Mouse (Mus musculus) neural tube, embryonic 13.5 days (tissue): ENCODE data around the gene A930002H24Rik. TPM values are rescaled to one million over a fixed set of nuclear protein-coding genes. Genes with fewer than 3 reads are reported as not detected.

Experiments
- ATAC-seq: fragments of 200-750 bp; cut with Nextera tagmentation; 2 replicates; pipeline ENCODE4 v1.8.0; 2017; ENCODE audit warnings: low read depth, mild to moderate bottlenecking, moderate TSS enrichment, moderate library complexity
- H3K27ac ChIP-seq: fragments of 300-500 bp; sonication (generic); replicated peaks from 2 replicates; pipeline ENCODE4 v1.5.1; 2015; ENCODE audit warnings: moderate library complexity, mild to moderate bottlenecking, inconsistent platforms
- H3K27me3 ChIP-seq: fragments of 300-500 bp; sonication (generic); 2 replicates; pipeline ENCODE4 v1.6.1; 2015; ENCODE audit warnings: mild to moderate bottlenecking, inconsistent platforms
- H3K36me3 ChIP-seq: fragments of 300-500 bp; sonication (generic); 2 replicates; pipeline ENCODE4 v1.6.1; 2015; ENCODE audit warnings: mild to moderate bottlenecking, inconsistent platforms
- H3K4me1 ChIP-seq: fragments of 300-500 bp; sonication (generic); replicated peaks from 2 replicates; pipeline ENCODE4 v1.6.1; 2015; ENCODE audit warnings: inconsistent platforms
- H3K4me2 ChIP-seq: fragments of 300-500 bp; sonication (generic); 2 replicates; pipeline ENCODE4 v1.6.1; 2015; ENCODE audit warnings: inconsistent platforms, mild to moderate bottlenecking, moderate library complexity
- H3K4me3 ChIP-seq: fragments of 300-500 bp; sonication (generic); 2 replicates; pipeline ENCODE4 v1.5.1; 2015; ENCODE audit warnings: mild to moderate bottlenecking, inconsistent platforms
- H3K9ac ChIP-seq: fragments of 300-500 bp; sonication (generic); 2 replicates; pipeline ENCODE4 v1.6.1; 2015; ENCODE audit warnings: moderate library complexity, mild to moderate bottlenecking, inconsistent platforms
- H3K9me3 ChIP-seq: fragments of 300-500 bp; sonication (generic); 2 replicates; pipeline ENCODE4 v1.6.1; 2016; ENCODE audit warnings: inconsistent platforms
- WGBS: fragments of 180-500 bp; shearing (Covaris S2); methylation state at CpG from one replicate; pipeline ENCODE4 v1.1.7; 2015; 5-methylcytosine and 5-hydroxymethylcytosine counted together
- polyA plus RNA-seq: library from polyadenylated mRNA; unstranded; fragments of >200 nt; fragmentation: Nextera tagmentation; extraction: Ambion mirVana; gene quantifications from 2 replicates; pipeline ENCODE4 v1.2.1, GENCODE M21; 2015

The A930002H24Rik gene
- 3.0 and 4.7 TPM in 2 replicates for polyA plus RNA-seq

DNA sequence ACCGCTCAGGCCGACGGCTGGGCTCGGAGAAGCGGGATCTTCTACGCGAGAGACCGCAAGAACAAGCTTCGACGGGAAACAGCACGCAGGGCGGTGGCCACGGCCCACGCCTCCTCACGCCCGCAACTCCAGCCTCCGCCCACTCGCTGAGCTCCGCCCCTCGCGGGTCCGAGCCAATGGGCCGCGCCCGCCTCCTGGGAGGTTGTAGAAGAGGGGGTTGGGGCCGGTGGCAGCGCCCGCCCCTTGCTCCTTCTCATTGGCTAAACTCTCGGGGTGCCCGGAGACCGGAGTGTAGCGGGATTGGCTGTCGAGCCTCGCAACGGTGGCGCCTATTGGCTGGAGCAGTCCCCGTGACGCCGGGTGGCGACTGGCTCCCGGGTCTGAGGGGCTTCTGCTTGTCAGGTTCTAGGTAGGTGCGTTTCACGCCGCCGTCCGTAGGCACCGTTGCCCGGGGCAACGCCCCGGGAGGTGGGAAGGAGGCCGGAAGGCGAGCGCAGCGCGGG is at the start of gene A930002H24Rik:
Gene A930002H24Rik (minus strand): TSS at position 145 of the 503 bp plus-strand sequence.
- H3K4me1 ChIP-seq, result peaks cover 21% of the 10 kb centered on the region
- no peaks in the 10 kb centered on the region for H3K9me3 ChIP-seq
- peak; percentile 99 for ATAC-seq
- peak within 1 kb of the TSS; percentile 91 for H3K4me2 ChIP-seq
- H3K27ac ChIP-seq, result peak within 1 kb of the TSS; percentile 95
- WGBS, result under 1% methylated on average over 55 of the region's 55 CpGs
- no peaks in the 10 kb centered on the region for H3K27me3 ChIP-seq
- peak within 1 kb of the TSS; percentile 95 for H3K9ac ChIP-seq
- H3K36me3 ChIP-seq, result no peaks in the 10 kb centered on the region
- H3K4me3 ChIP-seq, result peak within 1 kb of the TSS; percentile 88

DNA sequence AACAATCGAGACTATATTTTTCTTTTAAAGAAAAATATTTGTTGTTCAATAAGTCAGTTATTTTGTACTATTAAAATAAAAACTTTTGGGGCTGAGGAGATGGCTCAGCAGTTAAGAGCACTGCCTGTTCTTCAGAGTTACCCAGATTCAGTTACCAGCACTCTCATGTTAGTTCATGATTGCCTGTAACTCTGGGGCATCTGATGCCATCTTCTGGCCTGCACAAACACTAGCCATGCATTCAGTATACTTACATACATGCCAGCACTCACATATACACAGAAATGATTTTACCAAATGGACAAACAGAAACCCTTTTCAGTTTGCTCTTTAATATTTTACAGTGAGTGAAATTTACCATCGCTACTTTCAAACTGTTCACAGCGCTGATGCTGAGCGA is 45.7 kb upstream of the A930002H24Rik start:
- Histone ChIP-seq H3K9me3 (0 out of 2 replicates have a peak, but pooled peaks cover 6% of the 10 kb centered on the region), H3K27me3 (no peaks in the 10 kb centered on the region), H3K4me1 (no peaks in the 10 kb centered on the region), H3K27ac (no peak overlapping the region), H3K4me3 (no peak overlapping the region), H3K36me3 (0 out of 2 replicates have a peak, but pooled peaks cover 3% of the 10 kb centered on the region), H3K4me2 (no peak overlapping the region), H3K9ac (no peak overlapping the region)
- no peak for ATAC-seq
- WGBS, result 94% methylated on average over 4 of the region's 4 CpGs

- no peak overlapping the region for H3K9ac ChIP-seq
- H3K27me3 ChIP-seq, result no peaks in the 10 kb centered on the region
- no peak overlapping the region for H3K4me3 ChIP-seq
- 92% methylated on average over 7 of the region's 7 CpGs for WGBS
- H3K9me3 ChIP-seq, result no peaks in the 10 kb centered on the region
- no peak for ATAC-seq
- no peak overlapping the region for H3K27ac ChIP-seq
- no peaks in the 10 kb centered on the region for H3K36me3 ChIP-seq
- no peak overlapping the region for H3K4me2 ChIP-seq
- H3K4me1 ChIP-seq, result 0 out of 2 replicates have a peak, but pooled peaks cover 4% of the 10 kb centered on the region
These were observed 33.5 kb upstream of the A930002H24Rik start for GRCm38 (mm10) chr17:63897050-63897449.

- Histone ChIP-seq H3K27ac (no peak overlapping the region), H3K4me3 (no peak overlapping the region), H3K9me3 (no peaks in the 10 kb centered on the region), H3K27me3 (no peaks in the 10 kb centered on the region), H3K4me1 (0 out of 2 replicates have a peak, but pooled peaks cover 4% of the 10 kb centered on the region), H3K36me3 (no peaks in the 10 kb centered on the region), H3K9ac (no peak overlapping the region), H3K4me2 (no peak overlapping the region)
- WGBS, result 75% methylated on average over 3 of the region's 3 CpGs
- ATAC-seq, result no peak
These were observed 32.2 kb upstream of the A930002H24Rik start for GRCm38 (mm10) chr17:63895829-63896228.

GRCm38 (mm10) chr17:63890611-63891010 is 27.0 kb upstream of the A930002H24Rik start:
- H3K4me2 ChIP-seq, result no peak overlapping the region
- no peak for ATAC-seq
- no peak overlapping the region for H3K4me3 ChIP-seq
- no peaks in the 10 kb centered on the region for H3K36me3 ChIP-seq
- H3K27ac ChIP-seq, result no peak overlapping the region
- H3K9me3 ChIP-seq, result no peaks in the 10 kb centered on the region
- H3K9ac ChIP-seq, result no peak overlapping the region
- H3K4me1 ChIP-seq, result 0 out of 2 replicates have a peak, but pooled peaks cover 7% of the 10 kb centered on the region
- H3K27me3 ChIP-seq, result no peaks in the 10 kb centered on the region

DNA sequence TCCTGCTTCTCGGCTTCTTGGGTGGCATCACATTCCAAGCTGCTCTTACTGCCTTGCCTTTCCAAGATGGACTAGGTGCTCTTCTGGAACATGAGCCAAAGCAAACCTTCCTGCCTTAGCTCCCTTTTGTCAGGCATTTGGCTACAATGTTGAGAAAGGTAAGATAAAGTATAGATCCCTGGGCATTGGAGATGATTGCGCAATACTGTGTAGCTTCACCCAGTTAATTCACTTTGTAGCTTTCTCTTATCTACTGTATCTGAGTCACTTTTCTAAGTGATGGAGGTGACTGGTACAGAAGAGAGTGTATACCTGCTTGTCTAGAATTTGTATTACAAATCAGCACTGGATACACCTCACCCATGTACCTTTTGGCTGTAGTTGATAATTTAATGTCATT is 23.4 kb upstream of the A930002H24Rik start:
- no peak overlapping the region for H3K27ac ChIP-seq
- H3K9ac ChIP-seq, result no peak overlapping the region
- no peak overlapping the region for H3K4me2 ChIP-seq
- ATAC-seq, result no peak
- 97% methylated on average over 2 of the region's 2 CpGs for WGBS
- no peak overlapping the region for H3K4me3 ChIP-seq
- H3K36me3 ChIP-seq, result no peaks in the 10 kb centered on the region
- no peaks in the 10 kb centered on the region for H3K9me3 ChIP-seq
- 0 out of 2 replicates have a peak, but pooled peaks cover 4% of the 10 kb centered on the region for H3K4me1 ChIP-seq
- no peaks in the 10 kb centered on the region for H3K27me3 ChIP-seq

DNA sequence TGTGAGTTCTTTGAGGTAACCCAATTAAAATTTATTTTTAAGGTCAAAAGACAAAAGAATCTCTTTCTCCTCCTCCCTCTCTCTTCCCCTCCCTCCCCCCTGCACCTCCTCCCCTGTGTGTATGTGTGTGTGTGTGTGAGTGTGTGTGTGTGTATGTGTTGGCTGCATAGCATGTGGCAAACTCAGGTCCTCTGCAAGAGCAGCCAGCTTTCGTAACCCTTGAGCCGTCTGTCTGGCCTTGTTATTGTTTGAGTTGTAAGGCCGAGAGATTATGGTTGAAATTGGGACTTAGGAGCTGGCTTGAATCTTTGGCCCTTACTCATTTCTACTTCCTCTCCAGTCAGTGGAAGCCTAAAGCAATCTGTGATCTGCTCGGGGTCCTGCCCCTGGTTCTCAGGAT is 16.4 kb upstream of the A930002H24Rik start:
- no peaks in the 10 kb centered on the region for H3K4me1 ChIP-seq
- 90% methylated on average over 4 of the region's 4 CpGs for WGBS
- H3K27ac ChIP-seq, result no peak overlapping the region
- no peak overlapping the region for H3K4me2 ChIP-seq
- H3K36me3 ChIP-seq, result no peaks in the 10 kb centered on the region
- no peak overlapping the region for H3K9ac ChIP-seq
- H3K9me3 ChIP-seq, result no peaks in the 10 kb centered on the region
- no peak for ATAC-seq
- H3K27me3 ChIP-seq, result no peaks in the 10 kb centered on the region
- H3K4me3 ChIP-seq, result no peak overlapping the region

DNA sequence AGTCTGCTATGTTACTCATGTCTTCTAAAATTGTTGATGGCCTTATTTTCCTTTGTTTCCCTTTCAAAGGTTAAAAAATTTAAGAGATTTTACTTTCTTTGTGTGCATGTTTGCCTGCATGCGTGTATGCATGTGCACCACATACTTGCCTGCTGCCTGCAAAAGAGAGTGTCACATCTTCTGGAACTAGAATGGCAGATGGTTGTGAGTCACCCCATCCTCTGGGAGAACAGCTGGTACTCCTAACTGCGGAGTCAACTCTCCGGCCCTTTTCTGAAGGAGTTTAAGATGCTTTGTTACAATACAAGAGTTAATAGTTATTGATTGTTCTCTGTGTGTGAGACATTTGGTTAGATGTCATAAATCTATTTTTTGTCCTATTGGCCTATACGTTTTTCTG is 15.3 kb upstream of the A930002H24Rik start:
- Histone ChIP-seq H3K9ac (no peak overlapping the region), H3K36me3 (no peaks in the 10 kb centered on the region), H3K9me3 (no peaks in the 10 kb centered on the region), H3K27me3 (no peaks in the 10 kb centered on the region), H3K4me3 (no peak overlapping the region), H3K4me1 (no peaks in the 10 kb centered on the region), H3K4me2 (no peak overlapping the region), H3K27ac (no peak overlapping the region)
- 66% methylated on average over 4 of the region's 4 CpGs for WGBS
- no peak for ATAC-seq

GRCm38 (mm10) chr17:63871773-63872172 is 8.2 kb upstream of the A930002H24Rik start:
- H3K27ac ChIP-seq, result no peak overlapping the region
- 95% methylated on average over 7 of the region's 7 CpGs for WGBS
- ATAC-seq, result no peak
- no peak overlapping the region for H3K9ac ChIP-seq
- H3K4me2 ChIP-seq, result no peak overlapping the region
- no peak overlapping the region for H3K4me3 ChIP-seq
- no peaks in the 10 kb centered on the region for H3K36me3 ChIP-seq
- no peaks in the 10 kb centered on the region for H3K4me1 ChIP-seq
- H3K9me3 ChIP-seq, result no peaks in the 10 kb centered on the region
- no peaks in the 10 kb centered on the region for H3K27me3 ChIP-seq

DNA sequence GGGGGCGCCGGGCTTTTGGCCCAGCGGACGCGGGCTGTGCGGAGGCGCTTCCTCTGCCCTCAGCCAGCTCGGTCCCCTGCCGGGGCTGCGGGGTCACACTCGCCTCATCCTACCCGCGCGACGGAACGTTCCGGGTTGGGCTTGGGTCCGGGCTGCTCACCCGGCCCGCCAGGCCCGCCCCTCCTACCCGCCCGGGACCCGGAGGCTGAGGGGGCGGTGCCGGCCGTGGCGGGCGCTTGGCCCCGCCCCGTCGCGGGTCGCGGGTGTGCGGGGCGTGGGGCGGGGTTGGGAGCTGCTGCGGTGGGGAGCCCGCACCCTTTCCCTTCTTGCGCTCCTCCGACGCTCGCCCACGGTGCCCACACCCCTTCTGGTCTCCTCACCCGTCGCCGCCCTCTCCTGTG is 580 bp upstream of the A930002H24Rik start:
- WGBS, result 2% methylated on average over 29 of the region's 48 CpGs
- peak overlapping the region; percentile 95 for H3K27ac ChIP-seq
- ATAC-seq, result peak; percentile 85

DNA sequence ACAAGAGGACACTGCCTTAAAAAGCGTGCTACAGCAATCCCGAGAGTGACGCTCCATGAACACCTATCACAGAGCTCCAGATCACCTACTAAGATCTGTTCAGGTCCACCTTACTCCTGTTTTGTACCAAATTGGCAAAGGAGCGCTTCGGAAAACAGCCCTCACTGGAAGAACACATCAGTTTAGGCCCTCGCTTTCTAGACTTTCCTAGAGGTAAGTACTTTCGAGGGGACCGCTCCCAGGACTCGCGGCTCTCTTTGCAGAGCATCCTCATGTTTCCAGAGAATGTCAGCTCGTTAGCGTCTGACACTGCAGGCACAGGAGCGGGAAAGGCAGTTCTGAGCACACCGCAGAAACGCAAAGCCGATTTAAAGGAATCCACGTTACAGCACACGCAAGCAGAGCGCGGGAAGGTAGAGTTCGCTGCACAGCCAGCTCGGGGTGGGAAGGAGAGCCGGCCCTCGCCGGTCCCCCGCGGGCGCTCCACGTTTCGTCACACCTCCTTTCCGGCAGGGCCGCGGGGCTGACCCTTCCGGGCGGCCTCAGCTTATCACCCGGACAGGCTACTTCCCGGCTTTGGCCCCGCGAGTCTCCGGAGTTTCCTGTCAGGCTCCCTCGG is 470 bp downstream of the A930002H24Rik start, which contains the start of gene Fer:
Gene Fer (plus strand): TSS at position 51 of the 619 bp plus-strand sequence.
- Histone ChIP-seq H3K9me3 (no peaks in the 10 kb centered on the region), H3K4me1 (peaks cover 21% of the 10 kb centered on the region), H3K9ac (peak within 1 kb of the TSS; percentile 95), H3K4me2 (peak within 1 kb of the TSS; percentile 91), H3K36me3 (no peaks in the 10 kb centered on the region), H3K4me3 (peak within 1 kb of the TSS; percentile 88), H3K27me3 (no peaks in the 10 kb centered on the region), H3K27ac (peak within 1 kb of the TSS; percentile 95)
- WGBS, result 1% methylated on average over 41 of the region's 41 CpGs
- peak; percentile 46 for ATAC-seq

More for the DNA sequence above, 580 bp upstream of the A930002H24Rik start:
- Histone ChIP-seq H3K4me2 (peak overlapping the region; percentile 91), H3K9me3 (no peaks in the 10 kb centered on the region), H3K27me3 (no peaks in the 10 kb centered on the region), H3K4me1 (peaks cover 21% of the 10 kb centered on the region), H3K36me3 (no peaks in the 10 kb centered on the region), H3K4me3 (peak overlapping the region; percentile 88), H3K9ac (peak overlapping the region; percentile 95)

GRCm38 (mm10) chr17:63862399-63862798 is 1.2 kb downstream of the A930002H24Rik start:
- no peaks in the 10 kb centered on the region for H3K9me3 ChIP-seq
- H3K27me3 ChIP-seq, result no peaks in the 10 kb centered on the region
- H3K27ac ChIP-seq, result no peak overlapping the region
- 63% methylated on average over 3 of the region's 3 CpGs for WGBS
- no peak overlapping the region for H3K4me3 ChIP-seq
- ATAC-seq, result no peak
- no peak overlapping the region for H3K9ac ChIP-seq
- peaks cover 21% of the 10 kb centered on the region for H3K4me1 ChIP-seq
- no peaks in the 10 kb centered on the region for H3K36me3 ChIP-seq
- peak overlapping the region; percentile 91 for H3K4me2 ChIP-seq
